Mouse (Mus musculus): ENCODE results near the gene Efcab8.

Gene Efcab8

DNA sequence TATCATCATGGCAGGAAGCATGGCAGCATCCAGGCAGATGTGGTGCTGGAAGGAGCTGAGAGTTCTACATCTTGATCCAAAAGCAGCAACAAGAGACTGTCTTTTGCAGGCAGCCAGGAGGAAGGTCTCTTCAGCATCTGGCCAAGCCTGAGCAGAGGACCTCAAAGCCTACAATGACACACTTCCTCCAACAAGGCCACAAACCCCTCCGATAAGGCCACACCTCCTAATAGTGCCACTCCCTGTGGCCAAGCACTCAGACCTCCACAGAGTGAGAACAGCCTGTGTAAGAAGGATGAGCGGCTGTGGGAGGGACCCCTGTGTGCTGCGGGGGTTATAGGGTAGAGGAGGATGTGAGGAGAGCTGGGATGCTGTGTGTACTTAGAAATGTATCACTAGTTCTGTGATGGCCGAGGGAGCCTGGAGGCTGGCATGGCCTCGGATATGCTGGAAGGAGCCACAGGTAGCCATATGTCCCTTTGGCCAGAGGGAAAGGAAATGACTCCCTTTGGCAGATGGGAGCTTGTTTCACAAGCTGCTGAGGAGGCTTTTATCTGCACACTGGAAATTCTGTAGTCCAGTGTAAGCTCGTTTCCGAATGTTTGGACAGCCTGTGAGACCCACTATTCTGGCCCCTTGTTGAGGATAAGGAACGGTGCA, 47.6 kb downstream of the Efcab8 start:
- DNase-seq, result no peak

DNA sequence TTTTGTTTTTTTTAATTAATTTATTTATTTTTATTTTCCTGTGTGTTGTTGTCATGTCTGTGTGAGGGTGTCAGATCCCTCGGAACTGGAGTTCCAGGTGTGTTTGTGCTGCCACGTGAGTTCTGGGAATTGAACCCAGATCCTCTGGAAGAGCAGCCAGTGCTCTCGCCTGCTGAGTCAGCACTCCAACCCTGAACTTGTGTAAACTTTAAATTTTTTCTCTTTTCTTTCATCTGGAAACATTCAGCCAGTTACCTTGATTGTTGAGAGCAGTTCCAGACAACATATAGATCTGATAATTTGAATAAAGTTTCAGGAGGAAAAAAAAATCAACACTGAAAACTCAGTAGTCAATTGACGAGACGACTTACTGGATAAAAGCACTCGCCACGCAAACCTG, 49.0 kb downstream of the Efcab8 start:
- no peak for DNase-seq

DNA sequence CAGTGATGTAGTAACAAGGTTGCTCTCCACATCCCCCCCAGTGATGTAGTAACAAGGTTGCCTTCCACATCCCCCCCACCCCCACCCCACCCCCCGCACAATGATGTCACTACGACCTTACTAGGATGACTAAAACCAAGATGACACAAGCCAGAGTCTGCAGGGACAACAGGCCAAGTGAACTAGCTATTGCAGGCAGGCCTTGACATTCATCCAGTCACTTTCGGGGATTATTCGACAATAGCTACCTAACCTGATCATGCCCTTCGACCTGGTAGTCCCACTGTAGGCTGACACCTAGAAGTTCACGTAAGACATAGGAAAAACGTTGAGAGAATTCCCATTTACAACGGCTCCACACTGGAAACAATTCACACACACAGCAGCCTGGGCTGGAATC, 53.6 kb downstream of the Efcab8 start:
- no peak for DNase-seq

DNA sequence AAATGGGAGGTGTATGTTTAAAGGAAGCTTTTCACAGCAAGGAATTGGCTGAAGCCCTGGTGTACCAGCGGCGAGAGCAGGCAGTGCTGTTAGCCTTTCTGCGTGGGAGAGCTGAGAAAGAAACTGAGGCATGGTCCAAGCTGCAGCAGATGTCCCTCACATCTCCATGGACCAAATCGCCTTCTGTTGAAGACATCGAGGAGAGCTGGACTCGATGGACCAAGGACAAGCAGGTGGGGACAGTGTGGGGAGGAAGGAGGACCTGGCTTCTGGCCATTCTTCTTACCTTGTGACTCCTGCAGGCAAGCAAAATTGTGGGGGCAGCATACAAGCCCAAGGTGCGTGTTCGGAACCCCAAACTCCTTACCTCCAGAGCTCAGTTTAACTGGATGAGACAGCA, 63.1 kb downstream of the Efcab8 start:
- no peak for DNase-seq

DNA sequence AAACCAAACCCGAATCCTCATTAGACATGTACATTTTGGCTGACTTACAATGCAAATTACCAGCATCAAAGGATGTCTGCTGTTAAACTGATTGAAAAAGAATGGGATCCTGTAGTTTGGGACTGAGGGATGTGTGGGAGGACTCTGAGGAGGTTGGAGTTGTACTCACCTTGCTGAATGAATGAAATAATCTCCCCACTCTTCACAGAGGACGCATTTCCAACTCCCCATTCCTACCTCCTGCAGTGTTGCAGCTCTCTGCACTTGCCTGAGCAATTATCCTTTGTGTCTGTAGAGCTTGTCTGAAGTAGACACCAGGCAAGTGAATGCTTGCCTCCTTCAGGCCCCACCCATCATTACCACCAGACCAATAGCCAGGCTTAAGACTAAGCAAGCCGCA, 68.7 kb downstream of the Efcab8 start:
- DNase-seq, result no peak

DNA sequence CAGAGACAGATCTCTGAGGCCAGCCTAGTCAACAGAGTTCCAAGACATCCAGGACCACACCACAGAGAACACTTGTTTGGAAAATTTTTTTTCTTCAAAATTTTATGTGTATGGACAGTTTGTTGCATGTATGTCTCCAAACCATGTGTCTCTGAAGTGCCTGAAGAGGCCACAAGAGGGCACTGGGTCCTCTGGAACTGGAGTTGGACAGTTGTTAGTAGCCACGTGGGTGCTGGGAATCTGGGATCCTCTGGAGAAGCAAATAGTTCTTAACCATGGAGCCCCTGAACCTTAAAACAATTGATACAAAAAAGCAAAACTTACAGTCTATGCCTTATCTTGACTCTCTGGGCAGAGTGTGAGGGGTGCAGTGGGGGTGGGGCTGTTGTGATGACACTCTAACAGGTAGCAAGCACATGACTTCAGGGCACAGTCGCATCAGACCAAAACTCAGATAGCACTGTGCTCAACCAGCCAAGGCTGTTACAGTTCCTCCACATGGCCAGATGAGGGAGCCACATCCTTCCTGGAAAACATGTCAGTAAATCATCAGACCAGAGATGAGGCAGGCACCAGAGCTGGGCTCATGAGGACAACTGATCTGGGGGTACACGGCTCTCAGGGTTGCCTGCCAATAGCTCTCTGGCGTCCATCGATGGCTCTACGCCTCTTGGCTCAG, 70.8 kb downstream of the Efcab8 start:
- DNase-seq, result no peak

DNA sequence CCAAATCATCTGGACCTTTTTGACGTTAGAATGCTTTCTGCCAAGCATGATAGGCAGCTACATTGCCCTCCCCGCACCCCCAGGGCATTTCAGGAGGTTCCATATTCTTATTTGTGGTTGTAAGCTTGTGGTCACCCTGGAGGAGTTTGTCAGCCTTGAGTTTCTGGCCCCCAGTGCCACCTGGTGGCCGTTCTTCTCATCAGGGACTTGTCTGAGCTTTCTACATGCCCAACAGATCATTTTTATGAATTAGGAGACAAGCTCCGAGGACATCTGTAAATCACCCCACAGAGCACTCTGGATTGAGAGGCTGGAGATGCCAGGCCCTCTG, 71.3 kb downstream of the Efcab8 start:
- peak; percentile 64 for DNase-seq

DNA sequence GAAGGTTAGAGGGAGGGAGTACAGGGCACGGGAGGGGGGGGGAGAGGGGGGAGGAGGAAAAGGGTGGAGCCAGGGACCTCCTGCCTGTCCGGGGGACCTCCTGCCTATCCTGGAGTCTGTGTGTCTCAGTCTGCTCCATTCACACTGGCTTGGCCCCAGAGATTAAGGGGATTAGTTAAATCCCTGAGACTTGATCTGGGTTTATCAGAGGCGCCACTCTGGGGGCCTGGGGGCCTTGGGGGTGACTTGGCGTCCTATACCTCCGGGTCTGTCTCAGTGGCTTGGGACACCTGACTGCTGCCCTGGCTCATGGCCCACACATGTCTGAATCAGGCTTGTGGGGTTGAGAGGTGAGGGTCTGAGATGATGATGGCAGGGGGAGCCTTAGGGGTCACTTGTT, 73.8 kb downstream of the Efcab8 start:
- DNase-seq, result no peak

DNA sequence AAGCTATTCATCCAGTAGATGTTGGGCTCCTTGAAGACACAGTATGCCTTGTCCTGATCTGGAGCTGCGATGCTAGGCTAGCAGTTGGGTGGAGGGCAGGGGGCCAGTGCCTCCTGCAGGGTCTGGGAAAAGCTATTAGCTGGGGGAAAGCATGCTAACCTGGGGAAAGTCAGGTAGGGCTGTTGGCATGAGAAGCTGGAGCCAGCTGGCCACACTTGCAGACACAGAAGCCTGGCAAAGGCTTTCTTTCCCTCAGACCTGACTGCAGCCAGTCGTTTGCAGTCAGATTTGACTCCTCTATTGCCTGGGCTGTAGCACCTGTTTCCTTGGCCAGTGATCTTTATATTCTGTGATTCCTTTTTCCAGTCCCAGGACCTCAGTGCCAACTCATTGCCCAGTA, 79.8 kb downstream of the Efcab8 start:
- no peak for DNase-seq

DNA sequence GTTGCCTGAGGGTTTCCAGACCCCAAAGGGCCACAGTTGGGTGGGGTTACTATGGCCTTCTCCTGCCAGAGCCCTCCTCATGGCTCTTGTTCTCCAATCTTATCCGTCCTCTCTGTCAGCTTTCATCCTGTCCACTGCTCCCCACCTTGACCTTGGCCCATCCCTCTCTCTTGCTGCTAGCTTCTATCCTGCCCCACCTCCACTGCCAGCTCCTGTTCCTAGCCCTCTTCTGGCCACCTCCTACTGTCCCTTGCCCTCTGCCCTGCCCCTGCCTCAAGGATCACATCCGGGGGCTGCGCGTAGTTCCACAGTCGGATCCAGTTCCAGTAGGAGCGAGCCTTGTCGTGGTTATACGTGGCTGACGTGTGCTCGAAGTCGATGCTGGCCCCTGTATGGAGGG, 80.6 kb downstream of the Efcab8 start:
- DNase-seq, result no peak

DNA sequence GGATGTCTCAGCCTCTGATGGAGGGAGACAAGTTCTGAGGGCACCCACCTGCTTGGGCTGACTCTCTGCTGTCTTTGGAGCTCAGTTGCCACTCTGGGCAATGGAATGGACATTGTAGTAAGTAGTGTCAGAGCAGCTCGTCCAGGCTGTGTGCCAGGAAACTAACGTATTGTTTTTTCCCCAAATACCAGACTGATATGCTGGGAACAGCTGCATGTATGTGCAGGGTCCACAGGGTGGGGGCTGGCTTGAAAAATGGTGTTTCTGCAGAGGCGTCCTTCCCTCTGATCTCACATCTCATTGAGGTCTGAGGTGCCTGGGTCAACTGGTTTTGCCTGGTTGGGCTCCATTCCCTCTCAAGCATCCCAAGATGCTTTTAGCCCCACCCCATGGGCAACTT, 81.0 kb downstream of the Efcab8 start:
- no peak for DNase-seq

DNA sequence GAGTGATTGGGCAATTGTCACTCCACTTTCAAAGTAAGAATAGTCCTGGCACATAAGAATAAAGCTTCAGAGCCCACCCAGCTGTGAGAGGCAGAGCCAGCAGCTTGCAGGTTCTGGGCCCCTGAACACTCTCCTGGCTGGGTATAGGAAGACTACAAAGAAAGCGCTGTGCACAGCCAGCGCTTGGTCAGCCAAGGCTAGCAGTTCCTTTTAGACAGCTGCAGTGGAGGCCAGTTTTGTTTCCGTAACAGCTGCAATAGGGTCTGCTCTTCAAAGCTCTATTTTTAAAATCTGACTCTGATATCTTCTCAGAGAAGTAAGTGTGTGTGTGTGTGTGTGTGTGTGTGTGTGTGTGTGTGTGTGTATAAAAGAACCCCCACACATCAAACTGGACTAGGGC, 82.2 kb downstream of the Efcab8 start:
- DNase-seq, result no peak

DNA sequence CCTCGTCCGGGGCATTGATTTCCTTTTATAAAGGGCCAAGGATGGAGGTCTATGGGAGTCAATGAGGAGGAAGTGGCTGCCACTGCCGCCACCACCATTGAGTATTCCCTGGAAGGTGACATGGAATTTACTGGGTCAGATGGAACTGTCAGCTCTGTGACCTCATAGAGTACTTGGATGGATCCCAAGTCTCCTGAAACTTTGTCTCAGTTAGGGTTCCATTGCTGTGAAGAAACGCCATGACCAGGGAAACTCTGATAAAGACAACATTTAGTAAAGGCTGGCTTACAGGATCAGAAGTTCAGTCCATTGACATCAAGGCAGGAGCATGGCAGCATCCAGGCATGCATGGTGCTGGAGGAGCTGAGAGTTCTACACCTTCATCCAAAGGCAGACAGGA, 91.3 kb downstream of the Efcab8 start, which contains the start of gene Sun5:
TSS of gene Sun5 (minus strand) at position 101 of the 400 bp plus-strand sequence.
- no peak for DNase-seq

DNA sequence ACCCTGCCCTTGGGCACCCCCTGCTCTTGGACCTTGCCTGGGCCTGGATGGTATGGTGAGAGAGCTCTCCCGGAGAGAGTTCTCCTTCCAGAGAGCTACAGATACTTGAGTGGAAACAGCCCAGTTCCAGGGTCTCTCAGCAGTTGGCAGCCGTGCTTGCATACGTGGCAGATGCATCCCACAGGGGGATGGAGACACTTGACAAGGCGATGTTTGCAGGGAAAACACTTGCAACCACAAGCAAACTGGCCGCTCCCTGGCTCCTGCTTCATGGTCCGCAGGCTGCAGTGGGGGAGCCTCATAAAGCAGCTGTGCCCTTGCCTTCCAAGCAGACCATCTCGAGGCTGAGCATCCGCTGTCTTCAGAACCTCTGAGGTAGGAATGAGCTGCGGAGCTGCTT, 95.0 kb downstream of the Efcab8 start, which contains the start of gene Bpifb2:
TSS of gene Bpifb2 (plus strand) at position 301 of the 400 bp plus-strand sequence.
- DNase-seq, result no peak
